Mouse (Mus musculus): ENCODE measurements around the gene Fut2. TPM values are rescaled to one million over a fixed set of nuclear protein-coding genes. Genes with fewer than 3 reads are reported as not detected.
"Not testable (repeated sequence)": the region's sequence is repeated elsewhere in the genome, so short reads cannot be mapped to it uniquely, and the experiment has no call there.

Gene Fut2
- total RNA-seq, 1 experiment, result 0.27 TPM

- TF ChIP-seq MAFK (IDR thresholded peaks at IDR 0.05; ENCODE audit: insufficient read depth, low read depth, low read length) (peak; percentile 55; the same call in 1 of the 2 replicates), ZC3H11A (IDR thresholded peaks at IDR 0.05; ENCODE audit: borderline replicate concordance, low read depth, low read length) (no peak)
- H3K9me3 ChIP-seq (ENCODE audit: control insufficient read depth, insufficient read depth, low read depth, low read length), result peaks cover 7% of the 10 kb centered on the region
- in situ Hi-C loops (cut with MboI; ENCODE audit: low sequenced_read_pairs in 2 of 2, unreplicated experiment in 2 of 2), result no loop called here
- H3K27ac ChIP-seq (ENCODE audit: insufficient read depth, low read depth, low read length, poor library complexity, severe bottlenecking), result no peak overlapping the region; the same call in 1 of the 2 replicates
- peaks cover 0 to 11% of the 10 kb centered on the region in 2 experiments; a peak in 1 of 4 replicates for H3K4me1 ChIP-seq (ENCODE audit: control insufficient read depth in 2 of 2, insufficient read depth in 2 of 2, low read length in 2 of 2, poor library complexity in 1 of 2)
- peak overlapping the region; percentile 38; the same call in 1 of the 2 replicates for H3K9ac ChIP-seq (ENCODE audit: insufficient read depth, low read depth, low read length, poor library complexity, severe bottlenecking)
- no peaks in the 10 kb centered on the region; the same call in 1 of the 2 replicates for H3K36me3 ChIP-seq (ENCODE audit: control insufficient read depth, insufficient read depth, low read length, poor library complexity, severe bottlenecking)
- H3K4me3 ChIP-seq (ENCODE audit: insufficient read depth in 1 of 2, low read depth in 1 of 2, low read length in 2 of 2, poor library complexity in 1 of 2, severe bottlenecking in 1 of 2), result no peak overlapping the region
- no peak for DNase-seq (ENCODE audit: low read depth, low spot score)
Observed at GRCm38 (mm10) chr7:45654424-45655047, 11.7 kb downstream of the Fut2 start.

GRCm38 (mm10) chr7:45650484-45650883 lies 15.7 kb downstream of the Fut2 start:
- H3K9me3 ChIP-seq (ENCODE audit: control insufficient read depth, insufficient read depth, low read depth, low read length); H3K27ac ChIP-seq (ENCODE audit: insufficient read depth, low read depth, low read length, poor library complexity, severe bottlenecking); in situ Hi-C loops (cut with MboI; ENCODE audit: low sequenced_read_pairs in 2 of 2, unreplicated experiment in 2 of 2); H3K9ac ChIP-seq (ENCODE audit: insufficient read depth, low read depth, low read length, poor library complexity, severe bottlenecking); H3K36me3 ChIP-seq (ENCODE audit: control insufficient read depth, insufficient read depth, low read length, poor library complexity, severe bottlenecking); H3K4me1 ChIP-seq (ENCODE audit: control insufficient read depth in 2 of 2, insufficient read depth in 2 of 2, low read length in 2 of 2, poor library complexity in 1 of 2); DNase-seq (ENCODE audit: low read depth, low spot score); H3K4me3 ChIP-seq (ENCODE audit: insufficient read depth in 1 of 2, low read depth in 1 of 2, low read length in 2 of 2, poor library complexity in 1 of 2, severe bottlenecking in 1 of 2): not testable (repeated sequence)

- DNase-seq (ENCODE audit: low read depth, low spot score), result no peak
- Histone ChIP-seq H3K4me3 (ENCODE audit: insufficient read depth in 1 of 2, low read depth in 1 of 2, low read length in 2 of 2, poor library complexity in 1 of 2, severe bottlenecking in 1 of 2) (no peak overlapping the region), H3K4me1 (ENCODE audit: control insufficient read depth in 2 of 2, insufficient read depth in 2 of 2, low read length in 2 of 2, poor library complexity in 1 of 2) (peaks cover 0 to 10% of the 10 kb centered on the region in 2 experiments; a peak in 1 of 4 replicates), H3K9me3 (ENCODE audit: control insufficient read depth, insufficient read depth, low read depth, low read length) (no peaks in the 10 kb centered on the region), H3K27ac (ENCODE audit: insufficient read depth, low read depth, low read length, poor library complexity, severe bottlenecking) (no peak overlapping the region), H3K36me3 (ENCODE audit: control insufficient read depth, insufficient read depth, low read length, poor library complexity, severe bottlenecking) (no peaks in the 10 kb centered on the region), H3K9ac (ENCODE audit: insufficient read depth, low read depth, low read length, poor library complexity, severe bottlenecking) (no peak overlapping the region)
- TF ChIP-seq ZC3H11A (IDR thresholded peaks at IDR 0.05; ENCODE audit: borderline replicate concordance, low read depth, low read length) (no peak), MAFK (IDR thresholded peaks at IDR 0.05; ENCODE audit: insufficient read depth, low read depth, low read length) (no peak), ZNF384 (IDR thresholded peaks at IDR 0.05; ENCODE audit: low read depth, low read length) (no peak), HCFC1 (IDR thresholded peaks at IDR 0.05; ENCODE audit: borderline replicate concordance, insufficient read depth, low read length) (no peak), CHD2 (IDR thresholded peaks at IDR 0.05; ENCODE audit: low read depth, low read length) (no peak)
- in situ Hi-C loops (cut with MboI; ENCODE audit: low sequenced_read_pairs in 2 of 2, unreplicated experiment in 2 of 2), result no loop called here
Observed at GRCm38 (mm10) chr7:45649351-45649750, 16.8 kb downstream of the Fut2 start.

- DNase-seq (ENCODE audit: low read depth, low spot score), result no peak
- in situ Hi-C loops (cut with MboI; ENCODE audit: low sequenced_read_pairs in 2 of 2, unreplicated experiment in 2 of 2), result no loop called here
- H3K9ac ChIP-seq (ENCODE audit: insufficient read depth, low read depth, low read length, poor library complexity, severe bottlenecking), result no peak overlapping the region
- H3K36me3 ChIP-seq (ENCODE audit: control insufficient read depth, insufficient read depth, low read length, poor library complexity, severe bottlenecking), result no peaks in the 10 kb centered on the region
- no peak overlapping the region for H3K4me3 ChIP-seq (ENCODE audit: insufficient read depth in 1 of 2, low read depth in 1 of 2, low read length in 2 of 2, poor library complexity in 1 of 2, severe bottlenecking in 1 of 2)
- no peak overlapping the region for H3K27ac ChIP-seq (ENCODE audit: insufficient read depth, low read depth, low read length, poor library complexity, severe bottlenecking)
- TF ChIP-seq ZNF384 (IDR thresholded peaks at IDR 0.05; ENCODE audit: low read depth, low read length) (no peak), MAFK (IDR thresholded peaks at IDR 0.05; ENCODE audit: insufficient read depth, low read depth, low read length) (no peak), CHD2 (IDR thresholded peaks at IDR 0.05; ENCODE audit: low read depth, low read length) (no peak), ZC3H11A (IDR thresholded peaks at IDR 0.05; ENCODE audit: borderline replicate concordance, low read depth, low read length) (no peak), HCFC1 (IDR thresholded peaks at IDR 0.05; ENCODE audit: borderline replicate concordance, insufficient read depth, low read length) (no peak)
- no peaks in the 10 kb centered on the region for H3K9me3 ChIP-seq (ENCODE audit: control insufficient read depth, insufficient read depth, low read depth, low read length)
- peaks cover 0 to 7% of the 10 kb centered on the region in 2 experiments; a peak in 1 of 4 replicates for H3K4me1 ChIP-seq (ENCODE audit: control insufficient read depth in 2 of 2, insufficient read depth in 2 of 2, low read length in 2 of 2, poor library complexity in 1 of 2)
Observed at GRCm38 (mm10) chr7:45646671-45647070, 19.5 kb downstream of the Fut2 start.

- no peak for DNase-seq (ENCODE audit: low read depth, low spot score)
- H3K9ac ChIP-seq (ENCODE audit: insufficient read depth, low read depth, low read length, poor library complexity, severe bottlenecking), result no peak overlapping the region
- in situ Hi-C loops (cut with MboI; ENCODE audit: low sequenced_read_pairs in 2 of 2, unreplicated experiment in 2 of 2), result no loop called here
- peaks cover 0 to 7% of the 10 kb centered on the region in 2 experiments; a peak in 1 of 4 replicates for H3K4me1 ChIP-seq (ENCODE audit: control insufficient read depth in 2 of 2, insufficient read depth in 2 of 2, low read length in 2 of 2, poor library complexity in 1 of 2)
- no peaks in the 10 kb centered on the region for H3K36me3 ChIP-seq (ENCODE audit: control insufficient read depth, insufficient read depth, low read length, poor library complexity, severe bottlenecking)
- H3K4me3 ChIP-seq (ENCODE audit: insufficient read depth in 1 of 2, low read depth in 1 of 2, low read length in 2 of 2, poor library complexity in 1 of 2, severe bottlenecking in 1 of 2), result no peak overlapping the region
- no peaks in the 10 kb centered on the region for H3K9me3 ChIP-seq (ENCODE audit: control insufficient read depth, insufficient read depth, low read depth, low read length)
- no peak overlapping the region for H3K27ac ChIP-seq (ENCODE audit: insufficient read depth, low read depth, low read length, poor library complexity, severe bottlenecking)
- TF ChIP-seq CHD2 (IDR thresholded peaks at IDR 0.05; ENCODE audit: low read depth, low read length) (no peak), ZNF384 (IDR thresholded peaks at IDR 0.05; ENCODE audit: low read depth, low read length) (no peak), MAFK (IDR thresholded peaks at IDR 0.05; ENCODE audit: insufficient read depth, low read depth, low read length) (no peak), ZC3H11A (IDR thresholded peaks at IDR 0.05; ENCODE audit: borderline replicate concordance, low read depth, low read length) (no peak), HCFC1 (IDR thresholded peaks at IDR 0.05; ENCODE audit: borderline replicate concordance, insufficient read depth, low read length) (no peak)
Observed at GRCm38 (mm10) chr7:45645591-45645971, 20.6 kb downstream of the Fut2 start.
